Mouse (Mus musculus): Measurements from ENCODE around the gene Cbfa2t3. TPM values are rescaled to one million over a fixed set of nuclear protein-coding genes. Genes with fewer than 3 reads are reported as not detected.
A peak's percentile ranks its signal among the peaks of the same experiment; 100 is the strongest.

The Cbfa2t3 gene
- total and polyA plus RNA-seq, 2 experiments, result 0.28 to 1.3 TPM

- 39% methylated on average over 5 of the region's 5 CpGs for WGBS
- Histone ChIP-seq H3K27me3 (ENCODE audit: control insufficient read depth, insufficient read depth, low read length) (no peaks in the 10 kb centered on the region), H3K4me3 (ENCODE audit: insufficient read depth, low read depth, low read length) (no peak overlapping the region), H3K4me1 (ENCODE audit: control insufficient read depth, insufficient read depth, low read length) (no peaks in the 10 kb centered on the region), H3K79me2 (ENCODE audit: control insufficient read depth, insufficient read depth, low read length) (no peaks in the 10 kb centered on the region), H3K36me3 (ENCODE audit: control insufficient read depth, insufficient read depth, low read length) (no peaks in the 10 kb centered on the region), H3K9ac (ENCODE audit: low read depth, low read length) (no peak overlapping the region), H3K27ac (replicated peaks; ENCODE audit: insufficient read depth, low read depth, low read length) (no peak overlapping the region)
- TF ChIP-seq CTCF (IDR thresholded peaks at IDR 0.05; ENCODE audit: low read depth, low read length), result no peak
- no peak for DNase-seq (ENCODE audit: extremely low read depth, low read depth, low spot score)
Observed at GRCm38 (mm10) chr8:122620446-122620845, 78.5 kb downstream of the Cbfa2t3 start.

DNA sequence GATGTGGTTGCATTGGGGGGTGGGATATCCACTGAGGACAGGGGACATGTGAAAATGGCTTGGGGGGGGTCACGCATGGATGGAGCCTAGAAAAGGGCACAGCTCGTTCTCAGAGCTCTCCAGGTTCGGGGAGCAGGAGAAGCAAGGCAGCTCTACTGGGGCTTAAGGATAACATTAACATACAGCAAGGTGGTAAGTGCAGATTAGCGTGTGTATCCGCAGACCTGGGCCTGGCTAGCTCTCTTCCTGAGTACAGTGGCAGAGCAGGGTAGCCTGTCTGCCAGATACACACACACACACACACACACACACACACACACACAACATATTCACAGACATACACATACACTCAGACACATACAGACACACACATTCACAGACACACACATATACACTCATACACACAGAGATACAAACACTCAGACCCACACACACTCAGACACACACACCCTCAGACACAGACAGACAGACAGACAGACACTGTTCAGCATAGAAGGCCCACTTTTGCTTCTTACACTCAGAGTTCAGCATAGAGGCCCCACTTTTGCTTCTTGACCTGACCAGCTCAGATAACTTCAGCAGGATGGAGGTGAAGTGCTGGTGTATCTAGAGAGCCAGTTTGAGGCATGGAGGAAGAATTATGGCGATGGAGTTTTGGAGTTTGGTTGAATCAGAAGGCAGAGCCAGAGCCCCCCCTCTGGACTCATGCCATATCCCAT, 80.1 kb downstream of the Cbfa2t3 start:
- Histone ChIP-seq H3K27ac (replicated peaks; ENCODE audit: insufficient read depth, low read depth, low read length) (no peak overlapping the region), H3K36me3 (ENCODE audit: control insufficient read depth, insufficient read depth, low read length) (no peaks in the 10 kb centered on the region), H3K27me3 (ENCODE audit: control insufficient read depth, insufficient read depth, low read length) (no peaks in the 10 kb centered on the region), H3K4me1 (ENCODE audit: control insufficient read depth, insufficient read depth, low read length) (no peaks in the 10 kb centered on the region), H3K9ac (ENCODE audit: low read depth, low read length) (no peak overlapping the region), H3K79me2 (ENCODE audit: control insufficient read depth, insufficient read depth, low read length) (no peaks in the 10 kb centered on the region), H3K4me3 (ENCODE audit: insufficient read depth, low read depth, low read length) (no peak overlapping the region)
- WGBS, result 76% methylated on average over 6 of the region's 6 CpGs
- DNase-seq (ENCODE audit: extremely low read depth, low read depth, low spot score), result no peak
- TF ChIP-seq POLR2A (IDR thresholded peaks at IDR 0.05; ENCODE audit: extremely low read depth, insufficient read depth, low read length), result no peak
- no peak for TF ChIP-seq CTCF (IDR thresholded peaks at IDR 0.05; ENCODE audit: low read depth, low read length)

- H3K79me2 ChIP-seq (ENCODE audit: control insufficient read depth, insufficient read depth, low read length), result no peaks in the 10 kb centered on the region
- no peak overlapping the region for H3K4me3 ChIP-seq (ENCODE audit: insufficient read depth, low read depth, low read length)
- DNase-seq (ENCODE audit: extremely low read depth, low read depth, low spot score), result peak; percentile 38
- no peaks in the 10 kb centered on the region for H3K4me1 ChIP-seq (ENCODE audit: control insufficient read depth, insufficient read depth, low read length)
- no peak overlapping the region for H3K27ac ChIP-seq (replicated peaks; ENCODE audit: insufficient read depth, low read depth, low read length)
- H3K27me3 ChIP-seq (ENCODE audit: control insufficient read depth, insufficient read depth, low read length), result no peaks in the 10 kb centered on the region
- no peaks in the 10 kb centered on the region for H3K36me3 ChIP-seq (ENCODE audit: control insufficient read depth, insufficient read depth, low read length)
- 48% methylated on average over 5 of the region's 7 CpGs for WGBS
- no peak overlapping the region for H3K9ac ChIP-seq (ENCODE audit: low read depth, low read length)
- no peak for TF ChIP-seq POLR2A (IDR thresholded peaks at IDR 0.05; ENCODE audit: extremely low read depth, insufficient read depth, low read length)
- peak; percentile 74 for TF ChIP-seq CTCF (IDR thresholded peaks at IDR 0.05; ENCODE audit: low read depth, low read length)
Observed at GRCm38 (mm10) chr8:122617947-122618546, 80.9 kb downstream of the Cbfa2t3 start.

GRCm38 (mm10) chr8:122616181-122616905, 82.6 kb downstream of the Cbfa2t3 start:
- Histone ChIP-seq H3K36me3 (ENCODE audit: control insufficient read depth, insufficient read depth, low read length) (no peaks in the 10 kb centered on the region), H3K9ac (ENCODE audit: low read depth, low read length) (no peak overlapping the region), H3K27me3 (ENCODE audit: control insufficient read depth, insufficient read depth, low read length) (no peaks in the 10 kb centered on the region), H3K79me2 (ENCODE audit: control insufficient read depth, insufficient read depth, low read length) (no peaks in the 10 kb centered on the region), H3K27ac (replicated peaks; ENCODE audit: insufficient read depth, low read depth, low read length) (no peak overlapping the region), H3K4me3 (ENCODE audit: insufficient read depth, low read depth, low read length) (no peak overlapping the region), H3K4me1 (ENCODE audit: control insufficient read depth, insufficient read depth, low read length) (peaks cover 7% of the 10 kb centered on the region)
- WGBS, result 78% methylated on average over 9 of the region's 9 CpGs
- TF ChIP-seq CTCF (IDR thresholded peaks at IDR 0.05; ENCODE audit: low read depth, low read length) (no peak), POLR2A (IDR thresholded peaks at IDR 0.05; ENCODE audit: extremely low read depth, insufficient read depth, low read length) (no peak)
- DNase-seq (ENCODE audit: extremely low read depth, low read depth, low spot score), result no peak

- no peaks in the 10 kb centered on the region for H3K79me2 ChIP-seq (ENCODE audit: control insufficient read depth, insufficient read depth, low read length)
- H3K9ac ChIP-seq (ENCODE audit: low read depth, low read length), result peak within 1 kb of the TSS; percentile 81
- peak within 1 kb of the TSS; percentile 76 for H3K4me3 ChIP-seq (ENCODE audit: insufficient read depth, low read depth, low read length)
- peak within 1 kb of the TSS; percentile 63 for H3K27ac ChIP-seq (replicated peaks; ENCODE audit: insufficient read depth, low read depth, low read length)
- H3K36me3 ChIP-seq (ENCODE audit: control insufficient read depth, insufficient read depth, low read length), result no peaks in the 10 kb centered on the region
- peak; percentile 90 for DNase-seq (ENCODE audit: extremely low read depth, low read depth, low spot score)
- peaks cover 10% of the 10 kb centered on the region for H3K4me1 ChIP-seq (ENCODE audit: control insufficient read depth, insufficient read depth, low read length)
- WGBS, result under 1% methylated on average over 57 of the region's 57 CpGs
- peak; percentile 37 for TF ChIP-seq CTCF (IDR thresholded peaks at IDR 0.05; ENCODE audit: low read depth, low read length)
- peak; percentile 63; the same call in 1 of the 2 replicates for TF ChIP-seq POLR2A (IDR thresholded peaks at IDR 0.05; ENCODE audit: extremely low read depth, insufficient read depth, low read length)
- no peaks in the 10 kb centered on the region for H3K27me3 ChIP-seq (ENCODE audit: control insufficient read depth, insufficient read depth, low read length)
Observed at GRCm38 (mm10) chr8:122611295-122612133, 87.4 kb downstream of the Cbfa2t3 start, which contains the start of the genes Galns and Trappc2l. Galns (minus strand) TSS chr8:122611463. Trappc2l (plus strand) TSS chr8:122611640.

Measured in liver, adult 2 months (tissue).